ENCODE assay signal across 17 mouse cellular contexts in the genomic region with DNA sequence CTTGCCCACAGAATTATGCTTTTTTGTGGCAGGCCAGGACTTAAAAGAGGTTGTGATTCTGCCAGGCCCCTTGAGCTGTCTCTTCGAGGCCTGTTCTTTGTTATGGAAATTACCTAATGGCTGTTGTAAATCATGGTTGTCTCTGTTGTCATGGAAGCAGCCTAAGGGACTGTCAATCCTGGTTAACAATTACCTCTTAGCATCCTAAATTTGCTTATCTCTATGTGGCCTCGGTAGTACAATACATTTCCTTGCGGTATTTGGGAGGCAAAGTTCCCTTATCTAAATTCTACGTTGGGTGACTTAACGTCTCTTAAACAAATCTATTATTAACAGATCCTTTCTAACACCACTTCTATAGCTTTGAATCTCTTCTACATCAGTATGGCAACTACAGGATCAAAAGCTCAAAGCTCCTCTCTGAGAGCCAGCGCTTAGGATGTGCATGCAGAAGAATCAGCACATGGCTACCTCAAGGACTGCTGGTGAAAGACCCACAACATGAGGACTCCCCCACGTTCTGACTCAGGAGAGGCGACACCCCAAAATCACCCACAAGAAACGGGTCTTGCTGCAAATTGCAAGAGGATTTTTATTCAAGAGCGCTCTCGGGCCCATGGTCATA. TPM values are rescaled to one million over a fixed set of nuclear protein-coding genes. Genes with fewer than 3 reads are reported as not detected.
A peak's percentile ranks its signal among the peaks of the same experiment; 100 is the strongest.
DNase-seq lines count a peak whose midpoint lies in the region; ATAC-seq lines count a peak whose summit lies in the region.
"Had no signal": no experiment of that assay in that cellular context is flagged by ENCODE, and none has a peak within 500 bp of the region (broad histone marks: within the 10 kb centered on the region; RNA-seq: fewer than 3 reads in every experiment).

No protein-coding gene starts in this region.

- no peaks in the 10 kb centered on the region for H3K9me3 ChIP-seq in neural tube, embryonic 11.5 days (ENCODE audit: control insufficient read depth, low read length)
- no peaks in the 10 kb centered on the region for H3K9me3 ChIP-seq in neural tube, embryonic 15.5 days (replicated peaks)
- no peaks in the 10 kb centered on the region for H3K9me3 ChIP-seq in forebrain, embryonic 14.5 days (replicated peaks; ENCODE audit: control insufficient read depth, low read length)

- H3K4me3 ChIP-seq in neural tube, embryonic 11.5 days (ENCODE audit: low read depth, low read length), result no peak overlapping the region
- H3K4me3 ChIP-seq in neural tube, embryonic 15.5 days (replicated peaks), result no peak overlapping the region
- no peak overlapping the region for H3K4me3 ChIP-seq in forebrain, embryonic 14.5 days (ENCODE audit: low read depth, low read length)

- no peak overlapping the region for H3K9ac ChIP-seq in neural tube, embryonic 11.5 days (ENCODE audit: low read length)
- H3K9ac ChIP-seq in neural tube, embryonic 15.5 days (replicated peaks), result no peak overlapping the region
- no peak overlapping the region for H3K9ac ChIP-seq in forebrain, embryonic 14.5 days (ENCODE audit: low read length)

- ATAC-seq in neural tube, embryonic 11.5 days (ENCODE audit: insufficient read depth, low FRiP score, low TSS enrichment), result peak; percentile 86
- ATAC-seq in neural tube, embryonic 15.5 days (ENCODE audit: low FRiP score), result no peak
- ATAC-seq in forebrain, embryonic 14.5 days, result peak; percentile 75
- peak; percentile 48 for ATAC-seq in megakaryocyte progenitor cell, adult 5-6 weeks (replicated peaks; ENCODE audit: poor library complexity)
- no peak for ATAC-seq in erythroid progenitor cell, adult 5-6 weeks (replicated peaks; ENCODE audit: low FRiP score, poor library complexity, severe bottlenecking)
- ATAC-seq: inflammation-experienced regulatory T-cells, adult 6 months; Patski had no signal

- H3K27me3 ChIP-seq in neural tube, embryonic 11.5 days (ENCODE audit: control insufficient read depth, insufficient read depth, low read length), result no peaks in the 10 kb centered on the region
- no peaks in the 10 kb centered on the region for H3K27me3 ChIP-seq in neural tube, embryonic 15.5 days (replicated peaks)
- H3K27me3 ChIP-seq in forebrain, embryonic 14.5 days (replicated peaks; ENCODE audit: control insufficient read depth, insufficient read depth, low read length), result no peaks in the 10 kb centered on the region
- H3K27me3 ChIP-seq: Patski had no signal

- 20% methylated on average over 10 of the region's 11 CpGs for WGBS in neural tube, embryonic 11.5 days
- WGBS in neural tube, embryonic 15.5 days, result 12% methylated on average over 11 of the region's 11 CpGs
- WGBS in forebrain, embryonic 14.5 days, result 28% methylated on average over 11 of the region's 11 CpGs

- peaks cover 5% of the 10 kb centered on the region; the same call in 1 of the 2 replicates for H3K4me1 ChIP-seq in neural tube, embryonic 11.5 days (ENCODE audit: control insufficient read depth, insufficient read depth, low read length)
- H3K4me1 ChIP-seq in neural tube, embryonic 15.5 days, result no peaks in the 10 kb centered on the region
- peaks cover 7% of the 10 kb centered on the region; the same call in 1 of the 2 replicates for H3K4me1 ChIP-seq in forebrain, embryonic 14.5 days (ENCODE audit: control insufficient read depth, insufficient read depth, low read length)

- H3K36me3 ChIP-seq in neural tube, embryonic 11.5 days (ENCODE audit: control insufficient read depth, insufficient read depth, low read length), result no peaks in the 10 kb centered on the region
- no peaks in the 10 kb centered on the region for H3K36me3 ChIP-seq in neural tube, embryonic 15.5 days
- no peaks in the 10 kb centered on the region for H3K36me3 ChIP-seq in forebrain, embryonic 14.5 days (ENCODE audit: control insufficient read depth, insufficient read depth, low read length)

- no peak for DNase-seq in neural tube, embryonic 11.5 days (ENCODE audit: low spot score)
- DNase-seq in forebrain, embryonic 14.5 days (ENCODE audit: low spot score), result peak; percentile 66
- no peak for DNase-seq in kidney, postnatal 36 days
- no peak for DNase-seq in B cell, adult 2 months
- DNase-seq in adrenal gland, adult 18-20 months (ENCODE audit: low spot score in 2 of 2), result no peak
- DNase-seq: adrenal gland, postnatal 25 days; cerebellum, adult 18-20 months; gastrocnemius, postnatal 10 days; kidney, postnatal 25 days; lung, postnatal 36 days; thymus, postnatal 14 days had no signal

- no peak overlapping the region for H3K4me2 ChIP-seq in neural tube, embryonic 11.5 days (ENCODE audit: low read depth)
- H3K4me2 ChIP-seq in neural tube, embryonic 15.5 days, result no peak overlapping the region
- no peak overlapping the region for H3K4me2 ChIP-seq in forebrain, embryonic 14.5 days (ENCODE audit: low read length)
- H3K4me2 ChIP-seq: liver, embryonic 11.5 days had no signal

- H3K27ac ChIP-seq in neural tube, embryonic 11.5 days (ENCODE audit: low read depth, low read length), result no peak overlapping the region
- H3K27ac ChIP-seq in neural tube, embryonic 15.5 days (replicated peaks), result no peak overlapping the region
- H3K27ac ChIP-seq in forebrain, embryonic 14.5 days (ENCODE audit: low read depth, low read length), result peak overlapping the region; percentile 27; the same call in 1 of the 2 replicates

RNA-seq across cellular contexts. Expression of a gene that starts 6.2 kb away (rescaled TPM):
- polyA plus RNA-seq in neural tube, embryonic 11.5 days (2014; fragmentation: Nextera tagmentation; extraction: Ambion mirVana), result 4.3 and 4.6 TPM in 2 replicates
- polyA plus RNA-seq in neural tube, embryonic 15.5 days (2015; fragmentation: Nextera tagmentation; extraction: Ambion mirVana), result 0.87 and 2.3 TPM in 2 replicates
- polyA plus RNA-seq in forebrain, embryonic 14.5 days (2014; fragmentation: Nextera tagmentation; extraction: Ambion mirVana), result 2.5 and 3.9 TPM in 2 replicates
- total RNA-seq in megakaryocyte progenitor cell, adult 5-6 weeks (2015), result 116 and 137 TPM in 2 replicates
- total RNA-seq in megakaryocyte progenitor cell, adult 5-6 weeks (2017), result 542 and 561 TPM in 2 replicates
- 396 and 580 TPM in 2 replicates for total RNA-seq in erythroid progenitor cell, adult 5-6 weeks (2015; ENCODE audit: low replicate concordance)
- 1,330 and 1,438 TPM in 2 replicates for total RNA-seq in erythroid progenitor cell, adult 5-6 weeks (2017; ENCODE audit: low replicate concordance)
- total RNA-seq in adrenal gland, adult 18-20 months (2021), result 1 to 10 TPM; 5.2 to 5.8 TPM
- polyA plus RNA-seq: Patski had no signal

RNA-seq across cellular contexts. Expression of a gene that starts 6.8 kb away (rescaled TPM):
- 1.1 and 1.4 TPM in 2 replicates for polyA plus RNA-seq in neural tube, embryonic 11.5 days (2014; fragmentation: Nextera tagmentation; extraction: Ambion mirVana)
- polyA plus RNA-seq in neural tube, embryonic 15.5 days (2015; fragmentation: Nextera tagmentation; extraction: Ambion mirVana), result 0.45 and 0.56 TPM in 2 replicates
- polyA plus RNA-seq in forebrain, embryonic 14.5 days (2014; fragmentation: Nextera tagmentation; extraction: Ambion mirVana), result 1.7 TPM in 2 replicates
- total RNA-seq in megakaryocyte progenitor cell, adult 5-6 weeks (2015), result 3.0 and 6.7 TPM in 2 replicates
- 303 and 332 TPM in 2 replicates for total RNA-seq in megakaryocyte progenitor cell, adult 5-6 weeks (2017)
- 12.6 and 18.4 TPM in 2 replicates for total RNA-seq in erythroid progenitor cell, adult 5-6 weeks (2015; ENCODE audit: low replicate concordance)
- 900 and 1,530 TPM in 2 replicates for total RNA-seq in erythroid progenitor cell, adult 5-6 weeks (2017; ENCODE audit: low replicate concordance)
- total RNA-seq in adrenal gland, adult 18-20 months (2021), result 1 to 10 TPM; 5.4 TPM
- polyA plus RNA-seq: inflammation-experienced regulatory T-cells, adult 6 months had no signal

RNA-seq across cellular contexts. Expression of a gene that starts 10.6 kb away (rescaled TPM):
- 5.6 and 23.9 TPM in 2 replicates for polyA plus RNA-seq in neural tube, embryonic 11.5 days (2014; fragmentation: Nextera tagmentation; extraction: Ambion mirVana)
- 3.2 and 5.6 TPM in 2 replicates for polyA plus RNA-seq in neural tube, embryonic 15.5 days (2015; fragmentation: Nextera tagmentation; extraction: Ambion mirVana)
- polyA plus RNA-seq in forebrain, embryonic 14.5 days (2014; fragmentation: Nextera tagmentation; extraction: Ambion mirVana), result 7.3 and 11.0 TPM in 2 replicates
- 35.1 and 67.8 TPM in 2 replicates for total RNA-seq in megakaryocyte progenitor cell, adult 5-6 weeks (2015)
- total RNA-seq in megakaryocyte progenitor cell, adult 5-6 weeks (2017), result 208 and 295 TPM in 2 replicates
- 64.9 and 143 TPM in 2 replicates for total RNA-seq in erythroid progenitor cell, adult 5-6 weeks (2015; ENCODE audit: low replicate concordance)
- 379 and 793 TPM in 2 replicates for total RNA-seq in erythroid progenitor cell, adult 5-6 weeks (2017; ENCODE audit: low replicate concordance)
- total RNA-seq in adrenal gland, adult 18-20 months (2021), result 10 to 100 TPM; 25.1 to 28.5 TPM

RNA-seq across cellular contexts. Expression of a gene that starts 11.8 kb away (rescaled TPM):
- 13.2 and 19.5 TPM in 2 replicates for polyA plus RNA-seq in neural tube, embryonic 11.5 days (2014; fragmentation: Nextera tagmentation; extraction: Ambion mirVana)
- polyA plus RNA-seq in neural tube, embryonic 15.5 days (2015; fragmentation: Nextera tagmentation; extraction: Ambion mirVana), result 7.9 and 9.5 TPM in 2 replicates
- polyA plus RNA-seq in forebrain, embryonic 14.5 days (2014; fragmentation: Nextera tagmentation; extraction: Ambion mirVana), result 13.2 and 45.9 TPM in 2 replicates
- 2.0 and 5.0 TPM in 2 replicates for total RNA-seq in megakaryocyte progenitor cell, adult 5-6 weeks (2015)
- total RNA-seq in megakaryocyte progenitor cell, adult 5-6 weeks (2017), result 2,894 and 3,659 TPM in 2 replicates
- 22.6 and 24.1 TPM in 2 replicates for total RNA-seq in erythroid progenitor cell, adult 5-6 weeks (2015; ENCODE audit: low replicate concordance)
- total RNA-seq in erythroid progenitor cell, adult 5-6 weeks (2017; ENCODE audit: low replicate concordance), result 2,450 and 5,888 TPM in 2 replicates
- 10 to 100 TPM; 21.4 to 30.6 TPM for total RNA-seq in adrenal gland, adult 18-20 months (2021)
- polyA plus RNA-seq: Patski had no signal

RNA-seq across cellular contexts. Expression of a gene that starts 12.1 kb away (rescaled TPM):
- polyA plus RNA-seq in neural tube, embryonic 11.5 days (2014; fragmentation: Nextera tagmentation; extraction: Ambion mirVana), result 2.1 and 2.3 TPM in 2 replicates
- not detected in 2 replicates for polyA plus RNA-seq in neural tube, embryonic 15.5 days (2015; fragmentation: Nextera tagmentation; extraction: Ambion mirVana)
- 3.7 and 4.2 TPM in 2 replicates for polyA plus RNA-seq in forebrain, embryonic 14.5 days (2014; fragmentation: Nextera tagmentation; extraction: Ambion mirVana)
- 264 and 265 TPM in 2 replicates for total RNA-seq in megakaryocyte progenitor cell, adult 5-6 weeks (2015)
- 396 and 423 TPM in 2 replicates for total RNA-seq in megakaryocyte progenitor cell, adult 5-6 weeks (2017)
- total RNA-seq in erythroid progenitor cell, adult 5-6 weeks (2015; ENCODE audit: low replicate concordance), result 989 and 1,130 TPM in 2 replicates
- 1,595 and 2,060 TPM in 2 replicates for total RNA-seq in erythroid progenitor cell, adult 5-6 weeks (2017; ENCODE audit: low replicate concordance)
- 10 to 100 TPM; 21.3 to 23.3 TPM for total RNA-seq in adrenal gland, adult 18-20 months (2021)
- polyA plus RNA-seq: inflammation-experienced regulatory T-cells, adult 6 months had no signal

Comparison
In these comparisons a context has a peak if more than half of its experiments do, and no peak if none do; other contexts are left out.
1. ATAC-seq: peak in neural tube, embryonic 11.5 days (single experiment), forebrain, embryonic 14.5 days (single experiment) and megakaryocyte progenitor cell, adult 5-6 weeks (single experiment); none in neural tube, embryonic 15.5 days (single experiment) and erythroid progenitor cell, adult 5-6 weeks (single experiment).
2. RNA of a gene that starts 6.2 kb away (total RNA-seq): 396 to 1,438 TPM in erythroid progenitor cell, adult 5-6 weeks and 116 to 561 TPM in megakaryocyte progenitor cell, adult 5-6 weeks; 5.2 to 5.8 TPM in adrenal gland, adult 18-20 months; every median in the first group is over 10 times any median in the second.